In the genomic region with DNA sequence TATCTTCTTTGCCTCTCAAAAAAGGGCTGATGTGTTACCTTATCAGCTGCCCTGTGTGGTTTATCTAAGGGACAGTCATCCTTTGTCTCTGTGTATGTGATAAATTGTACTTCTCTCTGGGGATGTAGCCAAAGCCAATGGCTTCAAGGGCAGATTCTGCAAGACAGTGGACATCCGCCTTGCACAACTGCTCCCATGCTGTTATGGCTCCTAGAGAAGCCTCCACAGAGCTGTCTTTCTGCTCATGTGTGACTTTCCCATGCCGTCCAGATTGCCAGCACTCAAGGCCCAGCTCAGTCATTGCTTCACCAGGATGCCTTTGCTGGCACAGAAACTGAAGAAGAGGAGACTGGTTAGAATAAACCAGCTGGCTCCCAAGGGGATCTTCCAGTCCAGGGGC, we compare ENCODE assay signal across 13 mouse cellular contexts.
"Had no signal": no experiment of that assay in that cellular context is flagged by ENCODE, and none has a peak within 500 bp of the region (broad histone marks: within the 10 kb centered on the region; RNA-seq: fewer than 3 reads in every experiment).

No protein-coding gene starts in this region.

- DNase-seq: gastrocnemius, postnatal 14 days; gastrocnemius, postnatal 36 days; heart, adult 18-20 months; heart, postnatal 10 days; heart, postnatal 4 days; kidney, adult 18-20 months; kidney, adult 8-10 months; kidney, postnatal 10 days; kidney, postnatal 36 days; layer of hippocampus, adult 9-11 months; layer of hippocampus, postnatal 36 days; liver; liver, embryonic 13.5 days had no signal
